In genomic region chr11:6489691-6490503, GRCm38 (mm10) we compare ENCODE assay signal across 8 mouse cellular contexts. TPM values are rescaled to one million over a fixed set of nuclear protein-coding genes. Genes with fewer than 3 reads are reported as not detected.
DNase-seq lines count a peak whose midpoint lies in the region; ATAC-seq and TF ChIP-seq lines count a peak whose summit lies in the region.

No protein-coding gene starts in this region.

- no peak overlapping the region for H3K4me2 ChIP-seq in heart, embryonic 16.5 days (ENCODE audit: low read depth, low read length)
- no peak overlapping the region for H3K4me2 ChIP-seq in heart, embryonic 11.5 days
- H3K4me2 ChIP-seq in stomach, postnatal 0 days (replicated peaks; ENCODE audit: low read depth) = no peak overlapping the region

- ATAC-seq in heart, embryonic 16.5 days (replicated peaks; ENCODE audit: extremely low read depth, insufficient read depth, low FRiP score) = peak; percentile 45
- ATAC-seq in heart, embryonic 11.5 days (replicated peaks; ENCODE audit: insufficient number of reproducible peaks, low FRiP score, low TSS enrichment) = no peak
- peak; percentile 57 for ATAC-seq in G1E (ENCODE audit: extremely low read depth, insufficient number of reproducible peaks, low FRiP score, poor library complexity, severe bottlenecking)
- ATAC-seq in stomach, postnatal 0 days (ENCODE audit: low FRiP score, low TSS enrichment) = peak; percentile 51

- H3K27me3 ChIP-seq in heart, embryonic 16.5 days (ENCODE audit: control insufficient read depth, insufficient read depth, low read length) = no peaks in the 10 kb centered on the region
- no peaks in the 10 kb centered on the region for H3K27me3 ChIP-seq in heart, embryonic 11.5 days (ENCODE audit: control insufficient read depth, insufficient read depth, low read length)
- peaks cover 18% of the 10 kb centered on the region for H3K27me3 ChIP-seq in G1E (ENCODE audit: insufficient read depth, low read length)
- no peaks in the 10 kb centered on the region for H3K27me3 ChIP-seq in stomach, postnatal 0 days (ENCODE audit: control insufficient read depth, insufficient read depth, low read length)

- TF ChIP-seq CTCF in G1E (IDR thresholded peaks at IDR 0.05; ENCODE audit: low read depth, low read length) = peak; percentile 52; the same call in 1 of the 2 replicates
- peak; percentile 76 for TF ChIP-seq CTCF in lung, adult 2 months (IDR thresholded peaks at IDR 0.05; ENCODE audit: insufficient read depth, low read length)
- peak; percentile 70 for TF ChIP-seq CTCF in stomach, postnatal 0 days (IDR thresholded peaks at IDR 0.05; ENCODE audit: low read depth)

- H3K4me1 ChIP-seq in heart, embryonic 16.5 days (ENCODE audit: control insufficient read depth, insufficient read depth, low read length) = no peaks in the 10 kb centered on the region
- H3K4me1 ChIP-seq in heart, embryonic 11.5 days (ENCODE audit: control insufficient read depth, insufficient read depth, low read length) = no peaks in the 10 kb centered on the region; the same call in 1 of the 2 replicates
- peaks cover 11% of the 10 kb centered on the region; the same call in 1 of the 2 replicates for H3K4me1 ChIP-seq in G1E (ENCODE audit: insufficient read depth, low read depth, low read length)
- H3K4me1 ChIP-seq in lung, adult 2 months (ENCODE audit: control insufficient read depth, insufficient read depth, low read length) = no peaks in the 10 kb centered on the region
- H3K4me1 ChIP-seq in stomach, postnatal 0 days (replicated peaks; ENCODE audit: control insufficient read depth, insufficient read depth) = no peaks in the 10 kb centered on the region

- H3K9ac ChIP-seq in heart, embryonic 16.5 days (ENCODE audit: low read length) = no peak overlapping the region
- H3K9ac ChIP-seq in heart, embryonic 11.5 days (ENCODE audit: low read depth, low read length) = no peak overlapping the region
- H3K9ac ChIP-seq in stomach, postnatal 0 days (ENCODE audit: low read length) = no peak overlapping the region

- no peaks in the 10 kb centered on the region for H3K36me3 ChIP-seq in heart, embryonic 16.5 days (ENCODE audit: control insufficient read depth, insufficient read depth)
- no peaks in the 10 kb centered on the region for H3K36me3 ChIP-seq in heart, embryonic 11.5 days (ENCODE audit: control insufficient read depth, insufficient read depth, low read length)
- no peaks in the 10 kb centered on the region for H3K36me3 ChIP-seq in G1E (replicated peaks)
- no peaks in the 10 kb centered on the region for H3K36me3 ChIP-seq in stomach, postnatal 0 days (ENCODE audit: control insufficient read depth, insufficient read depth, low read length)

- no peak overlapping the region for H3K27ac ChIP-seq in heart, embryonic 16.5 days (ENCODE audit: low read length)
- H3K27ac ChIP-seq in heart, embryonic 11.5 days (ENCODE audit: low read depth, low read length) = no peak overlapping the region
- H3K27ac ChIP-seq in stomach, postnatal 0 days (replicated peaks) = no peak overlapping the region

- no peak for TF ChIP-seq EP300 in stomach, postnatal 0 days (optimal IDR thresholded peaks at IDR 0.05)

- DNase-seq in G1E (ENCODE audit: low spot score) = peak; percentile 43
- peak; percentile 75 for DNase-seq in cerebellum, adult 9-11 months
- DNase-seq in induced T-regulatory cell, adult 2 months (ENCODE audit: low read depth) = peak; percentile 79
- DNase-seq in lung, adult 2 months = peak; percentile 34
- DNase-seq in stomach, postnatal 0 days (ENCODE audit: low spot score) = peak; percentile 41
- DNase-seq in urinary bladder, postnatal 4 days (ENCODE audit: low spot score in 2 of 2) = no peak

- 41% methylated on average over 6 of the region's 6 CpGs for WGBS in heart, embryonic 16.5 days
- WGBS in heart, embryonic 11.5 days (ENCODE audit: insufficient replicate concordance) = 52% methylated on average over 6 of the region's 6 CpGs
- 33% methylated on average over 6 of the region's 6 CpGs for WGBS in lung, adult 2 months
- WGBS in stomach, postnatal 0 days = 43% methylated on average over 6 of the region's 6 CpGs

- no peak for TF ChIP-seq POLR2A in lung, adult 2 months (IDR thresholded peaks at IDR 0.05; ENCODE audit: borderline replicate concordance, extremely low read depth, low read depth, low read length)

- H3K9me3 ChIP-seq in heart, embryonic 16.5 days (replicated peaks; ENCODE audit: control insufficient read depth, low read length) = no peaks in the 10 kb centered on the region; the same call in 1 of the 2 replicates
- H3K9me3 ChIP-seq in heart, embryonic 11.5 days (replicated peaks; ENCODE audit: control insufficient read depth, low read length) = no peaks in the 10 kb centered on the region
- H3K9me3 ChIP-seq in G1E (replicated peaks) = no peaks in the 10 kb centered on the region
- no peaks in the 10 kb centered on the region for H3K9me3 ChIP-seq in stomach, postnatal 0 days (ENCODE audit: control insufficient read depth, low read length)

- H3K4me3 ChIP-seq in heart, embryonic 16.5 days (ENCODE audit: low read length) = no peak overlapping the region
- H3K4me3 ChIP-seq in heart, embryonic 11.5 days (ENCODE audit: low read depth, low read length) = no peak overlapping the region
- H3K4me3 ChIP-seq in G1E (ENCODE audit: low read depth, low read length) = no peak overlapping the region
- no peak overlapping the region for H3K4me3 ChIP-seq in lung, adult 2 months (replicated peaks; ENCODE audit: extremely low read depth, low read depth, low read length)
- no peak overlapping the region for H3K4me3 ChIP-seq in stomach, postnatal 0 days (ENCODE audit: low read depth, low read length)

RNA-seq across cellular contexts. Expression of gene Purb, which starts 14.2 kb away (rescaled TPM):
- 22.1 and 24.2 TPM in 2 replicates for polyA plus RNA-seq in heart, embryonic 16.5 days (2015; fragmentation: Nextera tagmentation; extraction: Ambion mirVana)
- polyA plus RNA-seq in heart, embryonic 11.5 days (2014; fragmentation: Nextera tagmentation; extraction: Ambion mirVana) = 22.3 and 25.5 TPM in 2 replicates
- 38.2 and 43.9 TPM in 2 replicates for total RNA-seq in G1E (2014; fragmentation: Nextera tagmentation)
- total RNA-seq in G1E (2017) = 32.0 and 34.5 TPM in 2 replicates
- polyA plus RNA-seq in G1E (2012) = 7.8 and 8.9 TPM in 2 replicates
- 10.7 and 11.0 TPM in 2 replicates for polyA plus RNA-seq in lung, adult 2 months (2012; rRNA removed)
- polyA plus RNA-seq in stomach, postnatal 0 days (2015; fragmentation: Nextera tagmentation; extraction: Ambion mirVana) = 17.5 and 19.6 TPM in 2 replicates

RNA-seq across cellular contexts. Expression of gene Myo1g, which starts 30.9 kb away (rescaled TPM):
- 3.4 and 6.8 TPM in 2 replicates for polyA plus RNA-seq in heart, embryonic 16.5 days (2015; fragmentation: Nextera tagmentation; extraction: Ambion mirVana)
- polyA plus RNA-seq in heart, embryonic 11.5 days (2014; fragmentation: Nextera tagmentation; extraction: Ambion mirVana) = 0.72 and 0.90 TPM in 2 replicates
- total RNA-seq in G1E (2014; fragmentation: Nextera tagmentation) (48.5 and 56.5 TPM in 2 replicates), G1E (2017) (69.2 and 74.5 TPM in 2 replicates)
- 71.8 and 78.8 TPM in 2 replicates for polyA plus RNA-seq in G1E (2012)
- polyA plus RNA-seq in lung, adult 2 months (2012; rRNA removed) = 37.1 and 52.3 TPM in 2 replicates
- 0.77 and 0.85 TPM in 2 replicates for polyA plus RNA-seq in stomach, postnatal 0 days (2015; fragmentation: Nextera tagmentation; extraction: Ambion mirVana)

RNA-seq across cellular contexts. Expression of gene H2afv, which starts 45.7 kb away (rescaled TPM):
- 327 and 358 TPM in 2 replicates for polyA plus RNA-seq in heart, embryonic 16.5 days (2015; fragmentation: Nextera tagmentation; extraction: Ambion mirVana)
- 353 and 356 TPM in 2 replicates for polyA plus RNA-seq in heart, embryonic 11.5 days (2014; fragmentation: Nextera tagmentation; extraction: Ambion mirVana)
- 53.2 and 62.9 TPM in 2 replicates for total RNA-seq in G1E (2014; fragmentation: Nextera tagmentation)
- total RNA-seq in G1E (2017) = 77.3 and 92.1 TPM in 2 replicates
- polyA plus RNA-seq in G1E (2012) = 68.1 and 97.5 TPM in 2 replicates
- polyA plus RNA-seq in lung, adult 2 months (2012; rRNA removed) = 39.1 and 51.4 TPM in 2 replicates
- polyA plus RNA-seq in stomach, postnatal 0 days (2015; fragmentation: Nextera tagmentation; extraction: Ambion mirVana) = 187 and 198 TPM in 2 replicates

RNA-seq across cellular contexts. Expression of gene Ccm2, which starts 56.8 kb away (rescaled TPM):
- 58.7 TPM in 2 replicates for polyA plus RNA-seq in heart, embryonic 16.5 days (2015; fragmentation: Nextera tagmentation; extraction: Ambion mirVana)
- polyA plus RNA-seq in heart, embryonic 11.5 days (2014; fragmentation: Nextera tagmentation; extraction: Ambion mirVana) = 62.9 and 67.9 TPM in 2 replicates
- total RNA-seq in G1E (2014; fragmentation: Nextera tagmentation) (16.8 and 22.5 TPM in 2 replicates), G1E (2017) (32.1 and 43.5 TPM in 2 replicates)
- 34.9 and 37.3 TPM in 2 replicates for polyA plus RNA-seq in G1E (2012)
- 77.3 and 100 TPM in 2 replicates for polyA plus RNA-seq in lung, adult 2 months (2012; rRNA removed)
- polyA plus RNA-seq in stomach, postnatal 0 days (2015; fragmentation: Nextera tagmentation; extraction: Ambion mirVana) = 45.7 and 45.9 TPM in 2 replicates

Comparison
In these comparisons a context has a peak if more than half of its experiments do, and no peak if none do; other contexts are left out.
1. DNase-seq: peak in G1E (single experiment), cerebellum, adult 9-11 months (single experiment), induced T-regulatory cell, adult 2 months (single experiment), lung, adult 2 months (single experiment) and stomach, postnatal 0 days (single experiment); none in urinary bladder, postnatal 4 days (0 of 2).
2. Peak in every context shown above with its lines, with median percentiles within 50 percentile points of each other: CTCF ChIP-seq.